Mouse (Mus musculus) hindbrain, embryonic 11.5 days (tissue): ENCODE data around the gene Zfyve21. TPM values are rescaled to one million over a fixed set of nuclear protein-coding genes. Genes with fewer than 3 reads are reported as not detected.

Experiments used
- ATAC-seq: fragments of 200-750 bp; cut with Nextera tagmentation; 2 replicates; pipeline ENCODE4 v1.8.0; 2017; ENCODE audit warnings: mild to moderate bottlenecking, moderate TSS enrichment, moderate library complexity; ENCODE audit not compliant: low FRiP score
- DNase-seq: peaks from one replicate; pipeline ENCODE4 v3.0.0-alpha.2; 2015; ENCODE audit warnings: low spot score
- H3K27ac ChIP-seq: fragments of 300-500 bp; sonication (generic); 2 replicates; pipeline ENCODE4 v1.5.1; 2014; ENCODE audit warnings: mild to moderate bottlenecking, low read depth, low read length
- H3K27me3 ChIP-seq: fragments of 300-500 bp; sonication (generic); 2 replicates; pipeline ENCODE4 v1.6.1; 2014; ENCODE audit warnings: mild to moderate bottlenecking, low read length, moderate library complexity, mixed read lengths; ENCODE audit not compliant: control insufficient read depth, insufficient read depth
- H3K36me3 ChIP-seq: fragments of 300-500 bp; sonication (generic); 2 replicates; pipeline ENCODE4 v1.6.1; 2014; ENCODE audit warnings: mild to moderate bottlenecking, low read length, moderate library complexity, mixed read lengths; ENCODE audit not compliant: control insufficient read depth, insufficient read depth
- H3K4me1 ChIP-seq: fragments of 300-500 bp; sonication (generic); replicated peaks from 2 replicates; pipeline ENCODE4 v1.6.1; 2014; ENCODE audit warnings: low read length, mixed read lengths; ENCODE audit not compliant: control insufficient read depth, insufficient read depth
- H3K4me2 ChIP-seq: fragments of 300-500 bp; sonication (generic); replicated peaks from 2 replicates; pipeline ENCODE4 v1.6.1; 2014; ENCODE audit warnings: mild to moderate bottlenecking, low read depth, low read length
- H3K4me3 ChIP-seq: fragments of 300-500 bp; sonication (generic); 2 replicates; pipeline ENCODE4 v1.5.1; 2014; ENCODE audit warnings: low read depth, low read length
- H3K9ac ChIP-seq: fragments of 300-500 bp; sonication (generic); 2 replicates; pipeline ENCODE4 v1.6.1; 2014; ENCODE audit warnings: low read depth, low read length
- H3K9me3 ChIP-seq: fragments of 300-500 bp; sonication (generic); 2 replicates; pipeline ENCODE4 v1.6.1; 2016; ENCODE audit warnings: low read length; ENCODE audit not compliant: control insufficient read depth
- WGBS: fragments of 180-500 bp; shearing (Covaris S2); extraction: QIAGEN DNeasy Blood & Tissue Kit; methylation state at CpG from one replicate; pipeline ENCODE4 v1.1.7; 2014; 5-methylcytosine and 5-hydroxymethylcytosine counted together
- polyA plus RNA-seq: library from polyadenylated mRNA; unstranded; fragments of >200 nt; fragmentation: Nextera tagmentation; extraction: Ambion mirVana; gene quantifications from 2 replicates; pipeline ENCODE4 v1.2.1, GENCODE M21; 2014

Gene Zfyve21
- polyA plus RNA-seq, 1 experiment from 2014 or later = 54.7 TPM

DNA sequence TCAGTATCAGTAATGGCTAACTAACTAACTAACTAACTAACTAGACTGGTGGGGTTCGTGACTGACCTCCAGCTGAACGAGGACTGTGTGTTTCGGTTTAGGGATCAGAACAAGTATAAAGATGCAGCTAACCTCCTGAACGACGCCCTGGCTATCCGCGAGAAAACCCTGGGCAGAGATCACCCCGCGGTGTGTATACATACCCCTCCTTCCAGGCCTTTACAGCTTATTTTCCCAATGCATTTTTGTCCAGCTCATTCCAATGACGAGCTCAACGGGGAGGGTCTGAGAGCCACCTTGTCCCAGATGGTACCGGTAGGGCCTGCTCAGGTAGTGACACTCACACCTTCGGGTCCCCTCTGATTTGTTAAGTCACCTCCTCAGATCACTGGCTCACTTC lies 36.1 kb upstream of the Zfyve21 start:
- 94% methylated on average over 13 of the region's 13 CpGs for WGBS
- H3K27me3 ChIP-seq = no peaks in the 10 kb centered on the region
- H3K9ac ChIP-seq = no peak overlapping the region
- H3K27ac ChIP-seq = no peak overlapping the region
- H3K9me3 ChIP-seq = no peaks in the 10 kb centered on the region
- no peak for DNase-seq
- H3K36me3 ChIP-seq = peaks cover 38% of the 10 kb centered on the region
- H3K4me3 ChIP-seq = no peak overlapping the region
- H3K4me2 ChIP-seq = no peak overlapping the region
- no peaks in the 10 kb centered on the region for H3K4me1 ChIP-seq
- ATAC-seq = no peak

DNA sequence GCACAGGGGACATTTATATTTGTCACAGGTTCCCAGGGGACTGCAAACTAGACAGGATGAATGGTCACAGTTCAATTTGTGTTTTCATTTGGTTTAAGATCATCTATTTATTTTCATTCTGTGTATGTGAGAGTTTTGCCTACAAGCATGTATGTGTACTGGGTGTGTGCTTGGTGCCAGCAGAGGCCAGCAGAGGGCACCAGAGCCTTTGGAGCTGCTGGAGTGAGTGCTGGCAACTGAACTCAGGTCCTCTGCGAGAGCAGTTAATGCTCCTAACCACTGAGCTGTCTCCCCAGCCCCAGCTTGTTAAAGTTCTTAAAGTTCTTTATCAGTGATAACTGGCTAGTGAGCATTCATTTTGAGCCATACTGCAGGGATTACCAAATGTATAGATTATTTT lies 34.4 kb upstream of the Zfyve21 start:
- DNase-seq = no peak
- Histone ChIP-seq H3K27ac (no peak overlapping the region), H3K9me3 (no peaks in the 10 kb centered on the region), H3K27me3 (no peaks in the 10 kb centered on the region), H3K4me1 (no peaks in the 10 kb centered on the region), H3K4me2 (no peak overlapping the region), H3K4me3 (no peak overlapping the region), H3K9ac (no peak overlapping the region), H3K36me3 (peaks cover 36% of the 10 kb centered on the region)
- 100% methylated on average over 1 of the region's 1 CpGs for WGBS
- no peak for ATAC-seq

DNA sequence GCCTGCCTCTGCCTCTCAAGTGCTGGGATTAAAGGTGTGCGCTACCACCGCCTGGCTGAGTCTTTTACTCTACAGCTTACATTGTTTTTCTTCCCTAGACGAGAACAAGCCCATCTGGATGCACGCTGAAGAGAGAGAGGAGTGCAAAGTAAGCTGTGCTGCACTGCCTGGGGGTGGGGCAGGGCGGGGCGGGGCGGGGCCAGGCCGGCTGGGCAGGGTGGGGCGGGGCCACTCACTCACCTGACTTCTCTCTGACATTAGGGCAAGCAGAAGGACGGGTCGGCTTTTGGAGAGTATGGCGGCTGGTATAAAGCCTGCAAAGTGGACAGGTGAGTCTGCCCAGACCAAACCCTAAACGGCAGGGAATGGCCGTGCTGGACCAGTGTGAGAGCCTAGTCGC lies 28.8 kb upstream of the Zfyve21 start:
- peaks cover 24% of the 10 kb centered on the region; the same call in 1 of the 2 replicates for H3K36me3 ChIP-seq
- no peaks in the 10 kb centered on the region for H3K9me3 ChIP-seq
- H3K4me2 ChIP-seq = no peak overlapping the region
- ATAC-seq = no peak
- no peak overlapping the region for H3K27ac ChIP-seq
- 77% methylated on average over 15 of the region's 15 CpGs for WGBS
- H3K4me3 ChIP-seq = no peak overlapping the region
- DNase-seq = no peak
- H3K4me1 ChIP-seq = no peaks in the 10 kb centered on the region
- no peaks in the 10 kb centered on the region for H3K27me3 ChIP-seq
- H3K9ac ChIP-seq = no peak overlapping the region

DNA sequence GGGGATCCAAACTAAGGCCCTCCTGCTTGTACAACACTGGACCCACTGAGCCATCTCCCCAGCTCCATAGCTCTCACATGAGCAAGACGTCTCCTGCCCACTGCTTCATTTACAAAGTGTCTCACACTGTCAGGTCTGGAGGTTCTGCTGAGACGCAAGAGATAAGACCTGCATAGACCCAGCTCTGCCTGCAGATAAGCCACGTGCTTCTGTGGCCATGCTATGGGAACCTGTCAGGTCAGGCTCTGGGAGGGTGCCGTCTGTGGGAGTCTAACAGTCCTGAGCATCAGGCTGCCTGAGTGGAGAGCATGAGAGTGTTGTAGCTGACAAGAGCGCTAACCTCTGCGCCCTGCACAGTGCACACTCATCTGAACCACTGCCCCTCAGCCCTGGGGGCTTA lies 27.0 kb upstream of the Zfyve21 start:
- Histone ChIP-seq H3K36me3 (peaks cover 23% of the 10 kb centered on the region; the same call in 1 of the 2 replicates), H3K27me3 (no peaks in the 10 kb centered on the region), H3K27ac (no peak overlapping the region), H3K4me2 (no peak overlapping the region), H3K9ac (no peak overlapping the region), H3K4me3 (no peak overlapping the region), H3K9me3 (no peaks in the 10 kb centered on the region), H3K4me1 (no peaks in the 10 kb centered on the region)
- 93% methylated on average over 6 of the region's 6 CpGs for WGBS
- DNase-seq = no peak
- ATAC-seq = no peak

DNA sequence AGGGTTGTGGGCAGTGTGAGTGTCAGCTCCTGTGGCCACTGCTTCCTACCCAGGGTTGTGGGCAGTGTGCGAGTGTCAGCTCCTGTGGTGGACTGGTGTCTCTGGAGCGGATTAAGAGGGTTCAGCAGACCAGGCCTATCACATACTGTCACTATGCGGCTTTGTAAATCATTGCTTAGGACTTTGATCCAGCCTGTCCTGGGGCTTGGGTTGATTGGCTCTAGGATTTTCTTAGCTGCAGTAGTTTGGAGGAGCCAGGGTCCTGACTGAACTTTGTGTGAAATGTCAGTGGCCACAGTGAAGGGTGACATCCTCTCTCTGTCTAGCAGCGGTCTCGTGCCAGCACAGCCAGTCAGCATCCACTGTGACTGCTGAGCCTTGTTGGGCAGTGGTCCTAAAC lies 23.9 kb upstream of the Zfyve21 start:
- DNase-seq (no peak), ATAC-seq (no peak)
- Histone ChIP-seq H3K9ac (no peak overlapping the region), H3K9me3 (no peaks in the 10 kb centered on the region), H3K27me3 (no peaks in the 10 kb centered on the region), H3K27ac (no peak overlapping the region), H3K4me2 (no peak overlapping the region), H3K36me3 (peaks cover 20% of the 10 kb centered on the region; the same call in 1 of the 2 replicates), H3K4me1 (no peaks in the 10 kb centered on the region), H3K4me3 (no peak overlapping the region)
- WGBS = 97% methylated on average over 5 of the region's 5 CpGs

DNA sequence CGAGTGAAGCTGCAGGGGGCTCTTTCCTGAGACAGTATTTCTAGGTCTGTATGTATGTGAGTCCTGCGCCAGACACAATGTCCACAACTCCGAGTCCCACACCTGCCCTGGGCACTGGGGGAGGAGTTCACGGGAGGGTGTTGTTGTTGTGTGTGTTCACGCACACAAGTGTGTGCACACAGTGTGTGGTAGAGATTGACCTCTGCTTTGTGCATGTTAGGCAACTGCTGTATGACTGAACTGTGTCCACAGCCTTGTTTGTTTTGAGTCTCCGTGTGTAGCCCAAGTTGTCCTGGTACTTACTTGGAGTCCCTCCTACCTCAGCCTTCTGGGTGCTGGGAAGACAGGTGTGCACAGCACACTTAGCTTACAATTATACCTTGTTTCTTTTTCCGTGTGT lies 23.3 kb upstream of the Zfyve21 start:
- H3K36me3 ChIP-seq = peaks cover 22% of the 10 kb centered on the region; the same call in 1 of the 2 replicates

DNA sequence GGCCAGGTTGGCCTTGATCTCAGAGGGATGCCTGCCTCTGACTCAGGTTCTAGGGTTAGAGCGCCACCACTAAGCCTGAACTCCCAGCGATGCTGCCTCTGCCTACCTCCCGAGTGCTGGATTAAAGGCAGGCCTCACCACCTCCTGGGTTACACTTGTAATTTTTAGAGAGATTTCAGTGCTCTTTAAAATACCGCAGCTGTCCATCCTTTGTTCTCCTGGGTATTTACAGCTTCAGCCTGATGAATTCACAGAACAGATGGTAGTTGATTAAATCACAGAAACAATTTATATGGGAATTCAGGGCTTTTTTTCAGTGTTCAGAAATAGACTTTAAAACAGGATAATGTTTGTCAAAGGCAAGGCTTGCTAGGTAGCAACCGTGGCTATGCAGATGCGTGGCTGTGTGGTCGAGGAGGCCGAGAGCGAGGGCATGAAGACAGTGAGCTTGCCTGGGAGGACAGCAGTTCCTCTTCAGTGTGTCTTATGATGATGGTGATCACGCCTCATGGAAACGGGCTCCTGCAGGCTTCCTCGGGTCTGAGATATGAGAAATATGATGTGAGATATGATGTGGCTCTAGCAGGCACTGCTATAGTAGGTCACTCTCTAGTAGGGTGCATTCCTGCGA lies 22.4 kb upstream of the Zfyve21 start:
- no peak for DNase-seq
- no peaks in the 10 kb centered on the region for H3K9me3 ChIP-seq
- no peak overlapping the region for H3K4me3 ChIP-seq
- H3K9ac ChIP-seq = no peak overlapping the region
- H3K36me3 ChIP-seq = peaks cover 25% of the 10 kb centered on the region; the same call in 1 of the 2 replicates
- no peak for ATAC-seq
- no peak overlapping the region for H3K27ac ChIP-seq
- no peaks in the 10 kb centered on the region for H3K4me1 ChIP-seq
- no peak overlapping the region for H3K4me2 ChIP-seq
- H3K27me3 ChIP-seq = no peaks in the 10 kb centered on the region
- 91% methylated on average over 13 of the region's 13 CpGs for WGBS

More for the DNA sequence above, 23.3 kb upstream of the Zfyve21 start:
- DNase-seq (no peak), ATAC-seq (no peak)
- 90% methylated on average over 7 of the region's 7 CpGs for WGBS
- Histone ChIP-seq H3K27ac (no peak overlapping the region), H3K4me3 (no peak overlapping the region), H3K4me2 (no peak overlapping the region), H3K9ac (no peak overlapping the region), H3K9me3 (no peaks in the 10 kb centered on the region), H3K27me3 (no peaks in the 10 kb centered on the region), H3K4me1 (no peaks in the 10 kb centered on the region)

DNA sequence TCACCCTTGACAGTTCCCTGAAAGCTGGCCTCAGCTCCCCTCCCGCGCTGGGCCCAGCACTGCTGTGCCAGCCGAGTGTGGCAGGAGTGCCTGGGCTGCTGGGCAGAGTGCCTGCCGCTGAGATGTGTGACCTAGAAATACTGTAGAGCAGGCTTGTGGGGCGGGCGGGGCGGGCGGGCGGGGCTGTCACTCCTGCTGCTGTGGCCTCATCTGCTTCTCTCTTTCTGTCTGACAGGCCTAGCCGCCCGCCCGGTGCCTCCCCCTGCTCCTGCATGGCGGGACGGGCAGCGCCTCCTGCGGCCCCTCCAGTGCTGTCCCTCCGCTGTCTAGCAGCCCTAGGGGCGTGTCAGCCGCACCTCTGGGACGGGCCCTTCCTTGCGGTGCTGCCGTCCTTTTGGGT lies 19.9 kb upstream of the Zfyve21 start:
- WGBS = 81% methylated on average over 18 of the region's 22 CpGs
- Histone ChIP-seq H3K36me3 (0 out of 2 replicates have a peak, but pooled peaks cover 11% of the 10 kb centered on the region), H3K9me3 (no peaks in the 10 kb centered on the region), H3K27me3 (no peaks in the 10 kb centered on the region), H3K4me2 (no peak overlapping the region), H3K9ac (no peak overlapping the region), H3K27ac (no peak overlapping the region), H3K4me3 (no peak overlapping the region), H3K4me1 (no peaks in the 10 kb centered on the region)
- DNase-seq (no peak), ATAC-seq (no peak)

DNA sequence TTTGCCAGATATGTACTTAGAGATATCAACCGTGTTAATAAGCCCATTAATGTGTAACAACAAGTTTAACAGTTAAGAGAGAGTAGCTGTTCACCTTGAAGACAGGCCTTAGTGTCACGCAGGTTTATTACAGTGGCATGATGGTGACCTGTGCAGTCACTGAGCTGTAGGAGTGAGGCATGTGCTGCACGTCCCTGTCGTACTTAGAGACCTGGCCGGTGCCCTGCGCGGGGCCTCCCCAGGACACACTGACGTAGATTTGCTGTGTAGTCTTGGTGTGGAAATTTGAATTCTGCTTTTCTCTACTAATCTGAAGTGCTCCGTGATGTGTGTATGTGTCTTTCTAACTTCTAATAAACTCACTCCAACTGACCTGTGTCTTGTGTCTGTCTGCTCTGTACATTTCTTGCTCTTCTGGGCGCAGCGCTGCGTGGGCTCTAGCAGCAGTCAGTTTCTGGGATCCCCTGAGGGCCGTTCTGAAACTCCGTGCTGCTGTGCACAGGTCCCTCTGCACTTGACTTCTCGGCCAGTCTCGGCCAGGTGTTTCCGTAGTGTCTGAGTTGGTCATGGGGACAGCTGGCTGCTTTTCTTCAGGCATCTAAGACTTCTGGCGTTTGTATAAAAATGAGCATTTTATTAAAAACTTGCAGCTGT lies 19.3 kb upstream of the Zfyve21 start:
- Histone ChIP-seq H3K4me3 (no peak overlapping the region), H3K9ac (no peak overlapping the region), H3K27ac (no peak overlapping the region), H3K9me3 (no peaks in the 10 kb centered on the region), H3K36me3 (0 out of 2 replicates have a peak, but pooled peaks cover 11% of the 10 kb centered on the region), H3K4me2 (no peak overlapping the region), H3K27me3 (no peaks in the 10 kb centered on the region), H3K4me1 (no peaks in the 10 kb centered on the region)
- ATAC-seq = no peak
- 96% methylated on average over 18 of the region's 18 CpGs for WGBS
- no peak for DNase-seq
